Mouse (Mus musculus) C2C12 (cell line): ENCODE results near the gene Sycn. TPM values are rescaled to one million over a fixed set of nuclear protein-coding genes. Genes with fewer than 3 reads are reported as not detected.

Source experiments
- H3K27me3 ChIP-seq: one replicate; pipeline ENCODE4 v1.6.1; 2011; ENCODE audit not compliant: control insufficient read depth, insufficient read depth, insufficient read length
- H3K36me3 ChIP-seq: one replicate; pipeline ENCODE4 v1.6.1; 2011; ENCODE audit not compliant: control insufficient read depth, insufficient read depth
- H3K4me3 ChIP-seq: one replicate; pipeline ENCODE4 v1.5.1; 2011; ENCODE audit warnings: mild to moderate bottlenecking, control low read depth; ENCODE audit not compliant: poor library complexity, insufficient read depth, severe bottlenecking
- H3K79me2 ChIP-seq: one replicate; pipeline ENCODE4 v1.6.1; 2011; ENCODE audit not compliant: control insufficient read depth, insufficient read depth
- H3K79me3 ChIP-seq: one replicate; pipeline ENCODE4 v1.6.1; 2011; ENCODE audit warnings: low read depth, control low read depth
- H3ac ChIP-seq: one replicate; pipeline ENCODE3; 2011; ENCODE audit warnings: low read depth; ENCODE audit not compliant: control insufficient read depth, insufficient read length
- CEBPB ChIP-seq: IDR thresholded peaks from one replicate; pipeline ENCODE4 v1.6.1; 2011; ENCODE audit warnings: low read depth, mild to moderate bottlenecking, control low read depth, moderate library complexity
- CTCF ChIP-seq: IDR thresholded peaks from one replicate; pipeline ENCODE4 v1.5.1; 2011; ENCODE audit not compliant: control insufficient read depth, insufficient read depth, insufficient read length
- FOSL1 ChIP-seq: IDR thresholded peaks from one replicate; pipeline ENCODE4 v1.8.0; 2011; ENCODE audit warnings: mild to moderate bottlenecking, low read length; ENCODE audit not compliant: poor library complexity, insufficient read depth, severe bottlenecking
- MAX ChIP-seq: IDR thresholded peaks from one replicate; pipeline ENCODE4 v1.6.1; 2011; ENCODE audit warnings: mild to moderate bottlenecking, control low read depth
- MYOD1 ChIP-seq: IDR thresholded peaks from one replicate; pipeline ENCODE4 v1.6.1; 2011; ENCODE audit warnings: low read depth; ENCODE audit not compliant: control insufficient read depth, insufficient read length
- MYOG ChIP-seq: IDR thresholded peaks from one replicate; pipeline ENCODE4 v1.6.1; 2011; ENCODE audit not compliant: control insufficient read depth, insufficient read length; ENCODE audit errors: extremely low read depth
- USF1 ChIP-seq: IDR thresholded peaks from one replicate; pipeline ENCODE4 v1.6.1; 2011; ENCODE audit warnings: low read depth, mild to moderate bottlenecking, control low read depth, moderate library complexity
- polyA plus RNA-seq: library from polyadenylated mRNA; unstranded; fragments of >200 nt; fragmentation: generic; extraction: Trizol; gene quantifications from one replicate; pipeline ENCODE4 v1.2.1, GENCODE M21; 2012; ENCODE audit warnings: missing spikeins

The Sycn gene
- polyA plus RNA-seq, 1 experiment: not detected

DNA sequence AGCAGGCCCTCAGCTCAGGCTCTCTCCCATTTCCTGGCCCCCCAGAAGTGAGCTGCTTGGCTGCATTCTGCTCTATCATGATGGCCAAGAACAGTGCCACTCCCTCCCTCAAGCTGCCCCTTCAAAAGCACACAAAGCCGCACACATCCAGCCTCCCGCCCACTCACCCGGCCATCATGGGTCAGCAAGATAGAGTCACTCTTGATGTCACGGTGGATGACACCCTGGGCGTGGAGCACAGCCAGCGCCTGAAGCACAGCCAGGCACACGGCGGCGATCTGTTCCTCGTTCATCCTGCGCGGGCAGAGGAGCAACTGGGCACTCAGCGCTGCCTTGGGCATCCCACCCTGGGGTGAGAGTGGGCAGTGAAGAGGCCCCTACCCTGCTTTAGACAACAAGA lies 21.7 kb downstream of the Sycn start:
- Histone ChIP-seq H3K79me2 (no peaks in the 10 kb centered on the region), H3K27me3 (no peaks in the 10 kb centered on the region), H3K4me3 (no peak overlapping the region), H3ac (no peak overlapping the region), H3K36me3 (peaks cover 16% of the 10 kb centered on the region), H3K79me3 (no peaks in the 10 kb centered on the region)
- no peak for TF ChIP-seq CTCF
- no peak for TF ChIP-seq MAX
- TF ChIP-seq MYOG: no peak
- no peak for TF ChIP-seq FOSL1
- TF ChIP-seq MYOD1: no peak
- no peak for TF ChIP-seq USF1
- no peak for TF ChIP-seq CEBPB

DNA sequence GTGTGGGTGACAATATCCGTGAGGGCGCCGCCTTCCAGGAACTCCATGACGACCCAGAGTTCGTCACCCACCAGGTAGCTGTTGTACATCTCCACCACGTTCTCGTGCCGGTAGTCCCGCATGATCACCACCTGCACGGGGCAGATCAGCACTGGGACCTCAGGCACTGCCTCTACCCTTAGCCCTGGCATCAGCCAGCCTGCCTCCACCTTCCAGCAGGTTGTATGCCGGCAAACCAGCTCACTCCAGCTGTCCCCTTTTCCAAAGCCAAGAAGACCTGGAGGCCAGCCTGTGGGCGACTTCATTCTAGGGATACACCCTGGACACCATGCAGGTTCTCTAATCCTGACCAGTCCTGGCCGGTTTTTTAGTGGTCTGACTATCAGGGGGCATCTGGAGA lies 22.3 kb downstream of the Sycn start:
- Histone ChIP-seq H3K79me2 (no peaks in the 10 kb centered on the region), H3K36me3 (peaks cover 22% of the 10 kb centered on the region)
- TF ChIP-seq CEBPB: no peak
- no peak for TF ChIP-seq USF1
- TF ChIP-seq MYOG: no peak
- no peak for TF ChIP-seq CTCF
- no peak for TF ChIP-seq MYOD1
- TF ChIP-seq MAX: no peak
- TF ChIP-seq FOSL1: no peak

DNA sequence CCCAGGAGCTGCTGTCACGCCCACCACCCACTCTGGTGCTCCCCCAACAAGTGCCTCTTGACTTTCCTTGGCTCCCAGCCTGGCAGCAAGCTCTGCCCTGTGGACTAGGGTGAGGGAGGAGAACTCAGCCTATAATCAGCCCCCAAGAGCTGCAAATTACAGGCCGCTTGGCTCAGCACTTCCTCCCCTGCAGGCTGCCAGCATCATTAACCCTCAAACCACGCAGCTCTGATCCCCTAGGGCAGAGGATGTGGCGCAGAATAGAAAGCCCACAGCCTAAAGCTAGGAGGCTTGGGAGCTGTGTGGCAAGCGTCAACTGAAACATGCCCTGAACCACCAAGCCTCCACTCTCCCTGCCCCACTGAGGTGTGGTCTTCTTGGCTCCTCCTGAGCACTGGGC lies 24.7 kb downstream of the Sycn start:
- Histone ChIP-seq H3K79me3 (no peaks in the 10 kb centered on the region), H3K27me3 (no peaks in the 10 kb centered on the region), H3K79me2 (no peaks in the 10 kb centered on the region), H3K4me3 (no peak overlapping the region), H3K36me3 (peaks cover 24% of the 10 kb centered on the region), H3ac (no peak overlapping the region)
- no peak for TF ChIP-seq MYOD1
- TF ChIP-seq CEBPB: no peak
- no peak for TF ChIP-seq CTCF
- TF ChIP-seq MAX: no peak
- no peak for TF ChIP-seq USF1
- TF ChIP-seq MYOG: no peak

More for the DNA sequence above, 22.3 kb downstream of the Sycn start:
- Histone ChIP-seq H3K79me3 (no peaks in the 10 kb centered on the region), H3K27me3 (no peaks in the 10 kb centered on the region), H3K4me3 (no peak overlapping the region), H3ac (no peak overlapping the region)

GRCm38 (mm10) chr7:28567539-28567938 lies 26.9 kb downstream of the Sycn start:
- TF ChIP-seq FOSL1 (no peak), CEBPB (no peak), CTCF (no peak), USF1 (no peak), MAX (no peak), MYOD1 (no peak), MYOG (no peak)
- Histone ChIP-seq H3K27me3 (no peaks in the 10 kb centered on the region), H3K36me3 (peaks cover 24% of the 10 kb centered on the region), H3K79me3 (peaks cover 3% of the 10 kb centered on the region), H3K79me2 (peaks cover 14% of the 10 kb centered on the region), H3ac (no peak overlapping the region), H3K4me3 (no peak overlapping the region)

DNA sequence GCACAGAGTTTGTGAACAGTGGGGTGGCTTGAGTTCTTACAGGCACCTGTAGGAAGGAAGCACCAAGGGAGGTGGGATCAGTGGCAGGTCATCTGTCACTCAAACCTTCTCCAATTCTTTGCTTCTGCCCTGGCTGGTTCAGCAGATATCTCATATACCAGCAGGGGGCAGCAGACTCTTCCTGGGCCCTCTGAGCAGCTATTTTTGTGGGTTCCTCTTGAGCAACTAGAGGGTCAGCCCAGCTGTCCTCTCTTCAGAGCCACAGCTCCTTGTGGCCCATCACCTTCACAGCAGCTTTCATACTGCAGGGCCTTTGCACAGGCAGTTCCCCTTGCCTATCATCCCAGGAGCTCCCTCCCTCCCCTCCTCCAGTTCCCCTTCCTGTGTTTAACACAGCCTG lies 27.6 kb downstream of the Sycn start:
- TF ChIP-seq MAX (no peak), CTCF (peak; percentile 41), USF1 (no peak)
- no peaks in the 10 kb centered on the region for H3K27me3 ChIP-seq
- no peak overlapping the region for H3K4me3 ChIP-seq
- peaks cover 16% of the 10 kb centered on the region for H3K79me2 ChIP-seq
- no peak overlapping the region for H3ac ChIP-seq
- H3K36me3 ChIP-seq: peaks cover 24% of the 10 kb centered on the region
- H3K79me3 ChIP-seq: peaks cover 3% of the 10 kb centered on the region

DNA sequence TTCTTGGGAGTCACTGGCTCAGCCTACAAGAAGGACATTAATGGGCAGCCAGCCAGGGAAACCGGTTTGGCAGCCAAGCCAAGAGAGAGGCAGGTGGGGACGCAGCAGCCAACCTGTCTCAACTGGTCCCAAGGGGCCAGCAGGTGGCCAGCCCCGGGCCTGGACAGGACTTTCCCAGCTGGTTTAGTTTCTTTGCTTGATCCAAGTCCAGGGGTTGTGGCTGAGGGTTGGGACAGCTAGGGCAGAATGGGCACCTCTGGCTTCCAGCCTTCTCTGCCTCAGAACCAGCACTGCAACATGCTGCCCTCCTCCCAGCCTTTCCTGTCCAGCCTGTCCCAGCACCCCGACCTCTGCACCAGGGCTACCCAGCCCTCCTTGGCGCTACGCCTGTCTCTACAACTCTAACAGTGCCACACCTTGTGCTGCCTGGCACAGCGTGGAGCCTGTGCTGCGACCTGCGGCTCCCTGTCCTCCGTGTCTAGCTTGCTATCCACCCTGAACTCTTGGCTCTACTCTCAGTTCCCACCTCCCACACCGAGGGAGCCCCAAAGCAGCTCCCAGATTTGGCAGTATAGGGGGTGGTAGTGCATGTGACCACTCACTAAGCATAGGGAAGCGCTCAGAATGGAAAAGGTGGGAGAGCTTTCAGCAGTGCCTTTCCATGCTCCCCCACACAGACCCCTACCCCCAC lies 29.8 kb downstream of the Sycn start:
- no peak for TF ChIP-seq USF1
- TF ChIP-seq MYOD1: no peak
- no peak for TF ChIP-seq CEBPB
- TF ChIP-seq MAX: no peak
- TF ChIP-seq FOSL1: no peak
- TF ChIP-seq CTCF: no peak
- no peak for TF ChIP-seq MYOG
- peaks cover 9% of the 10 kb centered on the region for H3K79me3 ChIP-seq
- no peak overlapping the region for H3K4me3 ChIP-seq
- no peak overlapping the region for H3ac ChIP-seq
- no peaks in the 10 kb centered on the region for H3K27me3 ChIP-seq
- H3K79me2 ChIP-seq: peaks cover 35% of the 10 kb centered on the region
- H3K36me3 ChIP-seq: peaks cover 22% of the 10 kb centered on the region
